Mouse (Mus musculus) kidney, adult 18-20 months (tissue): ENCODE results near the gene Vwa8.

Experiments used
- DNase-seq: peaks from one replicate; pipeline ENCODE4 v3.0.0; 2021

The Vwa8 gene

DNA sequence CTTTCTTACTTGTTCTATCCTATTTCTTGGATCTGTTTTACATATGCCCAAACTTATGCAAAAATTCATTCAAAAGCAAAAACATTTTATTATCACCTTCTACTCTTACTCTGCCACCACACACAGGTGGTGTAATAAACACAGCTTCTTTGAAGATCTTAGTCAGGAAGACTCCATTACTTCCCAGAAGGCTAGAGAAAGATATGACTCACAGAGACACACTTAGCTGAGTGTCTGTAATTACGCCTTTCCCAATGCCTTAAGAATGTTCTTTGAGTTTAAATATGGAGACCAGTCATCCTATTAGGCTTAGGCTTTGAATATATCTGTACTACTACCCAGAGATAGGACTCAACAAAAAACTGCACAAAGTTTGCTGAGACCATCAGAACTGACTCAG lies 338.1 kb downstream of the Vwa8 start:
- no peak for DNase-seq

- DNase-seq: no peak
These were observed 347.9 kb downstream of the Vwa8 start for GRCm38 (mm10) chr14:79196711-79197110.

- DNase-seq: no peak
These were observed 349.2 kb downstream of the Vwa8 start for GRCm38 (mm10) chr14:79198066-79198465.

GRCm38 (mm10) chr14:79200133-79200891 lies 351.5 kb downstream of the Vwa8 start:
- DNase-seq: no peak

- DNase-seq: no peak
These were observed 352.0 kb downstream of the Vwa8 start for GRCm38 (mm10) chr14:79200892-79201285.

GRCm38 (mm10) chr14:79202722-79203362 lies 354.0 kb downstream of the Vwa8 start:
- no peak for DNase-seq

DNA sequence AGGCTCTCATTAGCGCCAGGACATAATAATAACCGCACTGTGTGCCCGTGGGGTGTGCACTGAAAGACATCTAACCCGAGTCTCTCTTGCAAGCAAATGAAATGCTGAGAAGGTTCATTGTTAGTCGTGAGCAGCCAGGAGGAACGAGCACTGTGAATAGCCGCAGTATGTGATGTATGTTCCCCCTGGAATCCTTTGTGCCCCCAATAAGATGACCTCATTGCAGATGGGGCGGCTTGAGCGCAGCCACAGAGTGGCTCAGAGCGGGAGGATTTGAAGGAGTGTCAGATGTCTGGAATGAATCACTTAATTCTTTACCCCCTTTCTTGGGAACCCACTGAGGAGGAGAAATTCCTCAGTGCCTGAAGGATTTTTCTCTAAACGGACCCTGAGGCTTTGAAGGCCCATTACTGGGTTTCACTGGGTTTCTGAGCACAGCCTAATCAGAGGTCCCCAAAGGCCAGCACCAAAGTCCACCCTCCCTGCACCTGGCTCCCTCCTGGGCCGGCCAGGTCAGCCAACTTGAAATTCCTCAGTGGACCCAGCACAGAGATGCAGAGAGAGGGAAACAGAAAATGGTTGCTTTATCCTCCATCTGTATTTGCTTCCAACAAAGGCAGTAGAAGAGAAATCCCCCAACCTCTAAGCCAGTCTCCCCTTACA lies 354.8 kb downstream of the Vwa8 start:
- no peak for DNase-seq

- DNase-seq: no peak
These were observed 356.0 kb downstream of the Vwa8 start for GRCm38 (mm10) chr14:79204866-79205265.

DNA sequence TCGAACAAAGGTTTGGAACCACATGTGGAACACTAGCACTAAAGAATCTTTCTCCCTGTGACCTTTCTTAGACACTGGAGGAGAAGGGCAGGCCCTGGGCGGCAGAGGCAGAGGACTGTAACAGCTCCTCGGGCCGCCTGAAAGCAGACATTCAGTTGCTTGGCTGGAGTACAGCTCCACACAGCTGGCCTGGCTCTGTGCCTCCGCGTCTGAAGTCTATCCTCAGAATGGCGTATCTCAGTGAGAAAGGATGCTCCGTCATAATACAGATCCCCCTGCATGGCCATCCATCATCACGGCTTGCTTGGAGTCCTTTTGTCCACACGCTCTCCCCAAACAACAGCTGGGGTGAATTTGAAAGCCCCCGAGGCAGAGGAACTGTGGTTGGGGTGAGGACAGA lies 357.4 kb downstream of the Vwa8 start:
- peak; percentile 48 for DNase-seq

GRCm38 (mm10) chr14:79208468-79208867 lies 359.6 kb downstream of the Vwa8 start:
- DNase-seq: no peak

DNA sequence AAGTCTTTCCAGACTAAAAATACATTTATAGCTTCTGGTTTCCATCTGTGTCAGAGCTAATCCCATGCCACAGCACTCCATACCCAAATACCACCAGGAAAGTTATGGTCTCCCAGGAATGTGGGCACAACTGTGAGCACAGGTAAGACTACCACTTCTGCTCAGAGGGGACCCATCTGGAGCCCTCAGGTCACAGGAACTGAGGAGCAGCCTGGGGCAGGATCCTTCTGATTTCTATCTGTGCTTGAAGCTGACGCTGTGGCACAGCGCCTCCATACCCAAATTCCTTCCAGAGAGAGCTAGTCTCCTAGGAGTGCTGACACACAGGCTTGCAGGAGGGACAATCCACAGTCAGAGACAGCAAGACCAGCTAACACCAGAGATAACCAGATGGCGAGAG lies 361.0 kb downstream of the Vwa8 start:
- no peak for DNase-seq

DNA sequence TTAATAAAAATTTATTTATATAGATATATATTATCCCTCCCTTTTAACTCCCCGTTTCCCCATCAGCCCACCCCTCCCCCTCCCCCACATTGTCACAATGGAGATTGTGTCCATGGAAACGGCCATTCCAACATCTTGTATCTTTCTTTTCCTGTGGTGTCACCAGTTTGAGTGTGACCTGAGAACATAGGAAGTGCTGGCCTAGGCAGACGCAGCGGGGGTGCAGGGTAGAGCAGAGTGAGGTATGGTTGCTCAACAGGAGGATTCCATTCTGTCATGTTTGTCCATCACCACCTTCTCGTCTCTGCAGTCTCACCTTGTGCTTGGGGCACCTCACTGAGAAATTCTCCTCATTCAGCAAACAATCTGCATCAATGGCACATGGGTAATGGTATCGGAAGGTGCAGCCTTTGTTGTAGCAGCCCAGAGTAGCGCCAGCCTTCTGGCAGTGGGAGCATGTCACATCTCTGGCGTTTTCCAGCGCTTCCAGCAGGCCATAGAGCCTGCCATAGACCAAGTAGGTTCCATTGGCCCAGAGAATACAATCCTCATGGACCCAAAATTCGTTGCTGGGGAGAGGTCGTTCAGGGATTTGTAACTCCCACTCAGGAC lies 363.6 kb downstream of the Vwa8 start:
- DNase-seq: no peak

- DNase-seq: no peak
These were observed 365.3 kb downstream of the Vwa8 start for GRCm38 (mm10) chr14:79214129-79214528.

DNA sequence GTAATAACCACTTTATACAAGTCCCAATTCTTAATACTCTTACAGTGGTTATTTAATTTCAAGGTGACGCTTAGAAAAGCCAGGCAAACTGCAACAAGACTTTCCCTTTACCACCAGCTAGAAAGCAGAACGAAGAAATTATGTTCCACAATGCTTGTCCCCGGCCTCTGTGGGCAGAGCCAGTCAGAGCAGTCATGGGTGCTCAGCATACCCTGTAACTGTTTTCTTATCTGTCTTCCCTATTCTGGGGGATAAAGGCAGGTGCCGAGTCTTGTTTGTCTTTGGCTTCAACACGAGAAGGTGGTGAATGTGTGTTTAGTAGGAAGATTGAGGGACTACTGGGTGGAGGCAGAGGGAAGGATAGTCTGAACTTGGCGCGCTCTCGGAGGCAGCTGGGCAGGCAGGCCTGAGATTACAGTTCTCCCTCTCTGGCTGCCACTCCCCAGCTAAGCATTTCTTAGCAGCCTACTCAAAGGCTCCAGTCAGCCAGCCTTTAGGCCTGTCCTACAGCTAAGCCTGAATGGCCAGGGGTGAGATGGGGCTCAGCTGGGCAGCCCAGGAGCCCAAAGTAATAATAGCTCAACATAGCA lies 365.9 kb downstream of the Vwa8 start:
- no peak for DNase-seq

GRCm38 (mm10) chr14:79216366-79216765 lies 367.5 kb downstream of the Vwa8 start:
- no peak for DNase-seq

GRCm38 (mm10) chr14:79223431-79224036 lies 374.7 kb downstream of the Vwa8 start:
- no peak for DNase-seq

DNA sequence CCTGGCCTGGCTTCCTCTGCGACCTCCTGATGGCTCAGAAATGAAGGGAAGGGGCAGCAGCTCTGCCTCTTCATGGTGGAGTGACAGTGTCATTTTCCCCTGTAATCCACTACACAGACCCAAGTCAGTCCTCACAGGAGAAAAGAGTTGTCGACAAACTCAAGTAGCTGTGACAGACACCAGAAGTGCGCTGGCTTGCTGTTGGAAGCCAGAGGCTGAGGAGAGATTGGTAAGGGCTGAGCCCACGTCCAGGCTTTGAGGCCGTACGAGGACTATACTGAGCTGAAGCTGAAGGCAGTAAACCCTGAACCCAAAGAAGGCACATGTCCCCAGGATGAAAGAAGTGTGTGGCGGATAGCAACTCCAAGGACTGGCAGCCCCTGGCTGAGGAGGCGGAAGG lies 376.6 kb downstream of the Vwa8 start:
- DNase-seq: no peak

DNA sequence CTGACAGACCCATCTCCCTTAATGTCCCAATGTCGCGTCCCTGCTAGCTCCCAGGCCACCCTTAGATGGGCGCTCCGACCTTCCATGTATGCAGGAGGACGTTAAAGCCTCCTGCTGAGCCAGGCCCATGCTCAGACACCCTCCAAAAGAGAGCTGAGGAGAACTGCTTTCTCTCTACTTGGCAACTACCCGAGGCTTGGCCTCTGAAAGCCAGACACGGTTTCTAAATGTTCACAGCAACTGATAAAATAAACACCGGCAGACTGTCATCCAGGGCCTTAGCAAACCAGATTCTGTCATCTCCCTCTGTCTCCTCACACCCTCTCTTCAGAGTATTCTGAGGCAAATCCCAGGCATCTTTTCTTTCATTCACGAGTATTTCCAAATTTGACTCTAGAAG lies 377.2 kb downstream of the Vwa8 start:
- no peak for DNase-seq

DNA sequence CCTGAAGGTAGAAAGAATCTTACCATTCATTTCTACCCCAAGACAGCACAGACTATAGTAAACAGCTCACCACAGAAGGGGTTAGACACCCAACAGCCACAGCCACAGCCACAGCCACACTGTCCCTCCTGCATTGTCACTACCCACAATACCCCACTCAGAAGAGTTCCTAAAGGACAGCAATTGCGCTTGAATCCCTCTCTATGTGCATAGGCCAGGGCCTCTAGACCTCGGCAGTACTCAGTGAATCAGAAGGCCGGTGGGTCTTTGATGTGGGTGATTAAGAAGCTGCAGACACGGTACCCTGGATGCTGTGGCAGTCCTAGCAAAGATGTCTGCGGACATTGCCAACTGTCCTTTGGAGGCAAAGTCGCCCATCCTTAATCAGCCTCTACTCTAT lies 377.9 kb downstream of the Vwa8 start:
- no peak for DNase-seq

DNA sequence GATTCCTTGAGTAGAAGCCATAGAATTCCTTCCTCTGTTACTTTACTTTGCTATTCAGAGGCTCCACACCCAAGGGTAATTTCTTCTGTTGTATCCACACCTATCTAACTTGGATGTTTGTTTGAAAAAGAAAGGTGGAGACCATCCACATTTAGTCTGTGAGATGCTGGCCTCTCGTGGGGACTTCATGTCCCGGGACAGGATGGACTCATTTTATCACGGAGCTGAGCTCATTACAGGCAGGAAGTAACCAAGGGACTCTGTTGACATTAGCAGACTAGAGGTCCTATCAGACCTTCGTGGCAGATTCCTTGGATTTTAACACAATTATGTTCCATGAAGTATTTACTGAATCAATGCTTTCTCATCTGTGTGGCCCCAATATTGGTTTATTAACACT lies 379.1 kb downstream of the Vwa8 start:
- DNase-seq: no peak

- no peak for DNase-seq
These were observed 382.8 kb downstream of the Vwa8 start for GRCm38 (mm10) chr14:79231677-79232076.

DNA sequence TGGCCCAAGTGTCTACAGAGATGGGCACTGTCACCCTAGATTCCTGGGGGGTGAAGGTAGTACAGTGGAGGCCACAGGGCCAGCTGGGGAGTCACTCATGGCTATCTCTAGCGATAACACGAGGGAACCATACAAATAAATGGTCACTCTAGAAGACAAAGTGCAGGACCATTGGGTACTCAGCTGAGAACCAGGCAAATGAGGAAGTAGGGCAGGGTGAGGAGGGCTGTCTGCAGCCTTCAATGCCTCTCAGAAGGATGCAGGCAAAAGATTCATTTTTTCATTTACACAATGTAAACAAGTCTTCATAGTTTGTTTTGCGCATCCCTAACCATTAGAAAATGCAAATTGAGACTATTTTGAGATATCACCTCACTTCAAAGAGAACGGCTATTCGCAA lies 384.8 kb downstream of the Vwa8 start:
- DNase-seq: no peak

GRCm38 (mm10) chr14:79234513-79234912 lies 385.7 kb downstream of the Vwa8 start:
- DNase-seq: no peak
